Mouse (Mus musculus): ENCODE measurements around the gene Fbxl4. TPM values are rescaled to one million over a fixed set of nuclear protein-coding genes. Genes with fewer than 3 reads are reported as not detected.
"Not testable (repeated sequence)": the region's sequence is repeated elsewhere in the genome, so short reads cannot be mapped to it uniquely, and the experiment has no call there.

Fbxl4 gene
- polyA plus RNA-seq (2014; fragmentation: Nextera tagmentation; extraction: Ambion mirVana) = 7.1 and 9.0 TPM in 2 replicates

- ATAC-seq (replicated peaks; ENCODE audit: insufficient number of reproducible peaks, low FRiP score, low TSS enrichment, low read depth) (peak; percentile 95), DNase-seq (ENCODE audit: low spot score) (peak; percentile 86)
- Histone ChIP-seq H3K4me1 (ENCODE audit: control insufficient read depth, insufficient read depth, low read length) (no peaks in the 10 kb centered on the region), H3K27ac (replicated peaks; ENCODE audit: low read depth, low read length) (peak within 1 kb of the TSS; percentile 11), H3K9me3 (replicated peaks; ENCODE audit: control insufficient read depth, low read length) (no peaks in the 10 kb centered on the region), H3K9ac (replicated peaks; ENCODE audit: low read length) (peak within 1 kb of the TSS; percentile 90), H3K36me3 (replicated peaks; ENCODE audit: control insufficient read depth, insufficient read depth, low read depth, low read length) (no peaks in the 10 kb centered on the region), H3K4me3 (ENCODE audit: low read depth, low read length) (peak within 1 kb of the TSS; percentile 71), H3K4me2 (ENCODE audit: low read depth, low read length) (peak within 1 kb of the TSS; percentile 67), H3K27me3 (ENCODE audit: control insufficient read depth, insufficient read depth, low read length) (no peaks in the 10 kb centered on the region)
- under 1% methylated on average over 31 of the region's 62 CpGs for WGBS
Measured at GRCm38 (mm10) chr4:22357266-22357930, at the start of gene Fbxl4. TSS of gene Fbxl4 (plus strand) at chr4:22357543.

- no peak overlapping the region for H3K9ac ChIP-seq (replicated peaks; ENCODE audit: low read length)
- no peaks in the 10 kb centered on the region for H3K4me1 ChIP-seq (ENCODE audit: control insufficient read depth, insufficient read depth, low read length)
- H3K4me2 ChIP-seq (ENCODE audit: low read depth, low read length) = no peak overlapping the region
- DNase-seq (ENCODE audit: low spot score) (no peak), ATAC-seq (replicated peaks; ENCODE audit: insufficient number of reproducible peaks, low FRiP score, low TSS enrichment, low read depth) (no peak)
- 97% methylated on average over 3 of the region's 3 CpGs for WGBS
- H3K9me3 ChIP-seq (replicated peaks; ENCODE audit: control insufficient read depth, low read length) = no peaks in the 10 kb centered on the region
- H3K27me3 ChIP-seq (ENCODE audit: control insufficient read depth, insufficient read depth, low read length) = no peaks in the 10 kb centered on the region
- no peak overlapping the region for H3K4me3 ChIP-seq (ENCODE audit: low read depth, low read length)
- no peak overlapping the region for H3K27ac ChIP-seq (replicated peaks; ENCODE audit: low read depth, low read length)
- no peaks in the 10 kb centered on the region for H3K36me3 ChIP-seq (replicated peaks; ENCODE audit: control insufficient read depth, insufficient read depth, low read depth, low read length)
Measured at GRCm38 (mm10) chr4:22314564-22314963, 42.8 kb upstream of the Fbxl4 start.

GRCm38 (mm10) chr4:22342816-22343573 is 14.3 kb upstream of the Fbxl4 start:
- H3K9me3 ChIP-seq (replicated peaks; ENCODE audit: control insufficient read depth, low read length) = no peaks in the 10 kb centered on the region
- H3K27ac ChIP-seq (replicated peaks; ENCODE audit: low read depth, low read length) = no peak overlapping the region
- DNase-seq (ENCODE audit: low spot score) (no peak), ATAC-seq (replicated peaks; ENCODE audit: insufficient number of reproducible peaks, low FRiP score, low TSS enrichment, low read depth) (no peak)
- WGBS = 75% methylated on average over 8 of the region's 8 CpGs
- no peaks in the 10 kb centered on the region for H3K4me1 ChIP-seq (ENCODE audit: control insufficient read depth, insufficient read depth, low read length)
- H3K4me3 ChIP-seq (ENCODE audit: low read depth, low read length) = no peak overlapping the region
- no peak overlapping the region for H3K4me2 ChIP-seq (ENCODE audit: low read depth, low read length)
- H3K27me3 ChIP-seq (ENCODE audit: control insufficient read depth, insufficient read depth, low read length) = no peaks in the 10 kb centered on the region
- H3K9ac ChIP-seq (replicated peaks; ENCODE audit: low read length) = no peak overlapping the region
- no peaks in the 10 kb centered on the region for H3K36me3 ChIP-seq (replicated peaks; ENCODE audit: control insufficient read depth, insufficient read depth, low read depth, low read length)

- not testable (repeated sequence) for H3K9ac ChIP-seq (replicated peaks; ENCODE audit: low read length); H3K27me3 ChIP-seq (ENCODE audit: control insufficient read depth, insufficient read depth, low read length); DNase-seq (ENCODE audit: low spot score); H3K36me3 ChIP-seq (replicated peaks; ENCODE audit: control insufficient read depth, insufficient read depth, low read depth, low read length); H3K4me2 ChIP-seq (ENCODE audit: low read depth, low read length); H3K4me1 ChIP-seq (ENCODE audit: control insufficient read depth, insufficient read depth, low read length); ATAC-seq (replicated peaks; ENCODE audit: insufficient number of reproducible peaks, low FRiP score, low TSS enrichment, low read depth); H3K9me3 ChIP-seq (replicated peaks; ENCODE audit: control insufficient read depth, low read length); H3K27ac ChIP-seq (replicated peaks; ENCODE audit: low read depth, low read length); H3K4me3 ChIP-seq (ENCODE audit: low read depth, low read length)
- 88% methylated on average over 4 of the region's 4 CpGs for WGBS
Measured at GRCm38 (mm10) chr4:22349086-22349485, 8.3 kb upstream of the Fbxl4 start.

GRCm38 (mm10) chr4:22357931-22358300 is 573 bp downstream of the Fbxl4 start:
- Histone ChIP-seq H3K27ac (replicated peaks; ENCODE audit: low read depth, low read length) (peak overlapping the region; percentile 11), H3K4me2 (ENCODE audit: low read depth, low read length) (peak overlapping the region; percentile 67), H3K4me1 (ENCODE audit: control insufficient read depth, insufficient read depth, low read length) (no peaks in the 10 kb centered on the region), H3K9me3 (replicated peaks; ENCODE audit: control insufficient read depth, low read length) (no peaks in the 10 kb centered on the region), H3K9ac (replicated peaks; ENCODE audit: low read length) (peak overlapping the region; percentile 90), H3K36me3 (replicated peaks; ENCODE audit: control insufficient read depth, insufficient read depth, low read depth, low read length) (no peaks in the 10 kb centered on the region), H3K4me3 (ENCODE audit: low read depth, low read length) (peak overlapping the region; percentile 71), H3K27me3 (ENCODE audit: control insufficient read depth, insufficient read depth, low read length) (no peaks in the 10 kb centered on the region)
- DNase-seq (ENCODE audit: low spot score) (no peak), ATAC-seq (replicated peaks; ENCODE audit: insufficient number of reproducible peaks, low FRiP score, low TSS enrichment, low read depth) (peak; percentile 56)
- WGBS = 8% methylated on average over 10 of the region's 10 CpGs

GRCm38 (mm10) chr4:22358487-22358886 is 1.1 kb downstream of the Fbxl4 start:
- Histone ChIP-seq H3K4me2 (ENCODE audit: low read depth, low read length) (no peak overlapping the region; the same call in 1 of the 2 replicates), H3K9ac (replicated peaks; ENCODE audit: low read length) (no peak overlapping the region), H3K4me1 (ENCODE audit: control insufficient read depth, insufficient read depth, low read length) (no peaks in the 10 kb centered on the region), H3K27me3 (ENCODE audit: control insufficient read depth, insufficient read depth, low read length) (no peaks in the 10 kb centered on the region), H3K36me3 (replicated peaks; ENCODE audit: control insufficient read depth, insufficient read depth, low read depth, low read length) (no peaks in the 10 kb centered on the region), H3K4me3 (ENCODE audit: low read depth, low read length) (no peak overlapping the region; the same call in 1 of the 2 replicates), H3K27ac (replicated peaks; ENCODE audit: low read depth, low read length) (no peak overlapping the region), H3K9me3 (replicated peaks; ENCODE audit: control insufficient read depth, low read length) (no peaks in the 10 kb centered on the region)
- DNase-seq (ENCODE audit: low spot score) (no peak), ATAC-seq (replicated peaks; ENCODE audit: insufficient number of reproducible peaks, low FRiP score, low TSS enrichment, low read depth) (no peak)
- 85% methylated on average over 10 of the region's 10 CpGs for WGBS

GRCm38 (mm10) chr4:22367368-22367767 is 10.0 kb downstream of the Fbxl4 start:
- H3K9ac ChIP-seq (replicated peaks; ENCODE audit: low read length) = no peak overlapping the region
- no peak overlapping the region for H3K4me3 ChIP-seq (ENCODE audit: low read depth, low read length)
- 51% methylated on average over 5 of the region's 5 CpGs for WGBS
- DNase-seq (ENCODE audit: low spot score) (peak; percentile 25), ATAC-seq (replicated peaks; ENCODE audit: insufficient number of reproducible peaks, low FRiP score, low TSS enrichment, low read depth) (0 out of 2 replicates have a peak, but pooled peaks have one; percentile 14)
- no peaks in the 10 kb centered on the region for H3K4me1 ChIP-seq (ENCODE audit: control insufficient read depth, insufficient read depth, low read length)
- H3K36me3 ChIP-seq (replicated peaks; ENCODE audit: control insufficient read depth, insufficient read depth, low read depth, low read length) = no peaks in the 10 kb centered on the region
- H3K9me3 ChIP-seq (replicated peaks; ENCODE audit: control insufficient read depth, low read length) = no peaks in the 10 kb centered on the region
- no peak overlapping the region for H3K27ac ChIP-seq (replicated peaks; ENCODE audit: low read depth, low read length)
- no peak overlapping the region for H3K4me2 ChIP-seq (ENCODE audit: low read depth, low read length)
- H3K27me3 ChIP-seq (ENCODE audit: control insufficient read depth, insufficient read depth, low read length) = no peaks in the 10 kb centered on the region

- Histone ChIP-seq H3K27me3 (ENCODE audit: control insufficient read depth, insufficient read depth, low read length) (no peaks in the 10 kb centered on the region), H3K4me3 (ENCODE audit: low read depth, low read length) (no peak overlapping the region), H3K36me3 (replicated peaks; ENCODE audit: control insufficient read depth, insufficient read depth, low read depth, low read length) (no peaks in the 10 kb centered on the region), H3K4me2 (ENCODE audit: low read depth, low read length) (no peak overlapping the region), H3K9me3 (replicated peaks; ENCODE audit: control insufficient read depth, low read length) (no peaks in the 10 kb centered on the region), H3K4me1 (ENCODE audit: control insufficient read depth, insufficient read depth, low read length) (no peaks in the 10 kb centered on the region), H3K27ac (replicated peaks; ENCODE audit: low read depth, low read length) (no peak overlapping the region), H3K9ac (replicated peaks; ENCODE audit: low read length) (no peak overlapping the region)
- 46% methylated on average over 1 of the region's 1 CpGs for WGBS
- no peak for ATAC-seq (replicated peaks; ENCODE audit: insufficient number of reproducible peaks, low FRiP score, low TSS enrichment, low read depth)
- DNase-seq (ENCODE audit: low spot score) = no peak
Measured at GRCm38 (mm10) chr4:22378516-22378915, 21.2 kb downstream of the Fbxl4 start.

Measured in embryonic facial prominence, embryonic 11.5 days (tissue).